11 mouse cellular contexts compared by ENCODE assay signal in genomic region chr10:107245961-107246460, GRCm38 (mm10).
"Had no signal": no experiment of that assay in that cellular context is flagged by ENCODE, and none has a peak within 500 bp of the region (broad histone marks: within the 10 kb centered on the region; RNA-seq: fewer than 3 reads in every experiment).

No protein-coding gene starts in this region.

- DNase-seq: left cerebral cortex, postnatal 4 days; liver; liver, embryonic 13.5 days; liver, postnatal 0 days; lung, adult 2 months; lung, embryonic 14.5 days; lung, postnatal 10 days; lung, postnatal 14 days; lung, postnatal 36 days; lung, postnatal 4 days; midbrain, embryonic 14.5 days had no signal
